Mouse (Mus musculus): ENCODE data around the gene Kif19a.

Kif19a gene

DNA sequence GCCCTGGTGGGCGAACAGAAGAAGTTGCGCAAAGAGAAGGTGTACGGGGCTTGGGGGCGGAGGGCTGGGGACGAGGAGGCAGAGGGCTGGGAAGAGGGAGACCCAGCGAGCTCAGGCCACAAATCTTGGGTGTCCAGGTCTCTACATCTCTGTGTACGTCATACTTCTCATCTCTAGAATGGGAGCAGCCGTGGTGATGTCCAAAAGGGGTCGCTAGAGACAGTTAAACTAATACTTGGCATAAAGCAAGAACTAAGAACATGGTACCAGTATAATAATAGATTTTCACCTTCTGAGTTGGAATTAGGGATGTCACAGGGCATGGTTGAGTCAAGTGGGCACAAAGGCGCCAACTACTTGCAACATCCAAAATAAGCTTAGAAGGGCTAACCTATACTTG, 20.7 kb downstream of the Kif19a start:
- no peak for DNase-seq (ENCODE audit: low read depth)

GRCm38 (mm10) chr11:114786326-114786725, 21.1 kb downstream of the Kif19a start:
- no peak for DNase-seq (ENCODE audit: low read depth)

DNA sequence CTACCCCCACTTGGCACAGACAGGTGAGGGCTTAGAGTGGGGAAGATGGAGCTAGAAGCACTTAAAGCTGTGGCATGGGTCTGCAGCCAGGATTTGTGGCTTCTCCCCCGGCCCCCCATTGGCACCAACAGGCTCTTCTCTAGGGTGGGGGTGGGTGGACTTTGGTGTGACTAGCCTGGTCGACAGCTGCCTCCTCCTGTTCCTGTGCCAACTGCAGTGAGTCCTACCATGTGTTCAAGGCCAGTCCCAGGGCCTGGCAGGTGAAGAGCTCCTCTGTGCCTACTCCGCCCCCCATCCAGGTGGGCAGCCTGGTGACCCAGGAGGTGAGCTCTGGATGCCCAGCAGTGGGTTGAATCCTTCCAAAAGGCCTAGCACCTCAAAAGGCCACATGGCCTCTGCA, 22.4 kb downstream of the Kif19a start:
- no peak for DNase-seq (ENCODE audit: low read depth)

DNA sequence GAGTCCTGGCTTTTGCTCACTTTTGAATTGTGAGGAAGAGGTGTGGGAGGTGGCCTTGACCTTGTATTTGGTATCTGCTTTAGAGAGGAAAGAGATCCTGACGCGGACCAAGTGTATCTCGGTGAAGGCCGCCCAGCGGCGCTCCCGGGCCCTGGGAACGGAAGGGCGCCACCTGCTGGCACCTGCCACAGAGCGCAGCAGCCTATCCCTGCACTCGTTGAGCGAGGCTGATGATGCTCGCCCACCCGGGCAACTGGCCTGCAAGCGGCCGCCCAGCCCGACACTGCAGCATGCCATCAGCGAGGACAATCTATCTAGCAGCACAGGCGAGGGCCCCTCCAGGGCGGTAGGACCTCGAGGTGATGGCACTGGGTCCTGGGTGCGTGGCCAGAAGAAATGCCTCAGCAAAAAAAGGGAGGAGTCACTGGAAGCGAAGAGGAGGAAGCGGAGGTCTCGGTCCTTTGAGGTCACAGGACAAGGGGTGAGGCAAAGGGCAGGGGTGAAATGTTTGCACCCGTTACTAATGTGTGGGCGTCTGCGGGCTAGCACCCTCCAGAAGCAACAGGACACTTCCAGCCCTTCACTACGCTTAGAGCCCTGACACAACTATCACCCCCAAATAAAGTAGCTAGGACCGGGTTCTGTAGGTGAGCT, 24.0 kb downstream of the Kif19a start:
- peak; percentile 70 for DNase-seq (ENCODE audit: low read depth)

DNA sequence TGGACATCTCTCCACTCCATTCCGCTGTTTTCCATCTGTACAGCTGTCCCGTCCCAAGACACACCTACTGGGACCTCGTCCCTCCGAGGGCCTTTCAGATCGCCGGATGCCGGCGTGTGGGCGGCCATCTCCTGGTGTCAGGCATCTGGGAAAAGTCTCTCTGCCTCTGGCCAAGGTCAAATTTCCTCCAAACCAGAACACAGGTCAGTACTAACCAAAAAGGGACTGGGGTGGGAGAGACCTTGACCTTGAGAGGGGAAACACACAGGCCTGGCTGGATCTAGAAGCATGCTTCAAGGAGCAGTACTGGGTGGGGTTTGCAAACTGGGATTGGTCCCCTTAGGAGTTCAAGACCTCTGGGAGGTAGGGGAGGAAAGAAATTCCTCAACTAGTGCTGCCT, 24.5 kb downstream of the Kif19a start:
- no peak for DNase-seq (ENCODE audit: low read depth)

- no peak for DNase-seq (ENCODE audit: low read depth)
Measured at GRCm38 (mm10) chr11:114790171-114790570, 25.0 kb downstream of the Kif19a start.

DNA sequence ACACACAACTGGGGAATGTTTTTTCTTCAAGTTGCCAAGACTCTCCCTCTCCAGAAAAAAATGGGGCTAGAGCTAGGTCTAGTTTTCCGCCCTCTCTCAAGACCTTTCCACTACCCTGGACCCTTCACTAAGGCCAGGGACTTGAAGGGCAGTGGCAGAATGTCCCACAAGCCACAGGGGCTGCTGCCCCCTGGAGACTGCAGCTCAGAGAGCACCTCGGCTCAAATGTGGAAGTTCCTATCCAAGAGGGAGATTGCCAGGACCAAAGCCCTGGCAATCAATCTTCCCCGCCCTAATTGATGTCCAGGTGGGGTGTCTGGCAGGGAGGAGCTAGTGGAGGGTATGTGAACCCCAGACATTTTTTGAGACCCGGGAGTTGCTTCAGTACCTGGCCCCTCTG, 25.7 kb downstream of the Kif19a start:
- DNase-seq (ENCODE audit: low read depth) = no peak

DNA sequence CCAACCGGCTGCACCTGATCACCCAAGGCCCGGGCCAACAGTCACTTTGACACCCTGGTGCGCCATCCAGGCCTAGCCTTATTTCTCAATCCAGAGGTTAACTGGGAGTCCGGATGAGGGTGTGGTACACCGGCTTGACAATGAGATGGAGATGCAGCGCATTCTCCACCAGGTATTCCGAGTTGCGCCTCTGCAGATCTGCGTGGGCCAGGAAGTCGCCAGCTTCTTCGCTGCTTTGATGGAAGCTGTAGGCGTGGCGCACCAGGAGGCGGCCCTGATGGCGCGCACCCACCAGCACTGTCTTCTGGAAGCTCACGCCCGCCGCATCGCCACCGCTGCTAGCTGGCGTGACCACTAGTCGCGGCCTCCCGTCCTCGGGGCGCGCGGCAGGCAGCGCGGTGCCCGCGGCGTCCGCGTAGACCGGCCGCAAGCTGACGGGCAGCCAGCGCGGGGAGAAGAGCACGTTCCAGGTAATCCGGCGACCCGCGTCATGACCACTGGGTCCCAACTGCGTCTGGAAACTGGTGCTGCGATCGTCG, 26.2 kb downstream of the Kif19a start:
- DNase-seq (ENCODE audit: low read depth) = no peak

DNA sequence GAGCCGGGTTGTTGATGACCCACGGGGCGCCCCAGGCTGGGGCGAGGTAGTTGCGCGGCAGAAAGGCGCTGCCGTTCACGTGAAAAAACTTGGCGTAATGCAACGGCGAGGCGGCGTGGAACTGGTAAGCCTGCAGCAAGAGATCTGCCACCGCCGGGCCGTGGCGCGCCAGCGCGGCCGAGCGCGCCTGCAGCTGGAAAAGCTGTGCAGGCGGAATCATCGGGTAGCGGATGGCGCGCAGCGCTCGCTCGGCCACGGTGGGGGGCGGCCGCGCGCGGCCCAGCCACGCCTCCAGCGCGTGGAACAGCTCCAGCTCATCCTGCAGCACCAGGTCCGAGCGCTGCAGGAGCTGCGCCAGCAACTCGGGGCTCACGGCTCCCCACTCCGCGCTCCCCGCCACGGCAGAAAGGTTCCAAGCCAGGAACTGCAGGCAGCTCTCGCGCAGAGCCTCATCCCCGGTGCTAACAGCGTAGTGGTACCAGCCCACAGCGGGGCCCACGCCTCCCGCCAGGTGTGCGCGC, 26.8 kb downstream of the Kif19a start:
- no peak for DNase-seq (ENCODE audit: low read depth)

- no peak for DNase-seq (ENCODE audit: low read depth)
Measured at GRCm38 (mm10) chr11:114792931-114793494, 27.8 kb downstream of the Kif19a start.

- DNase-seq (ENCODE audit: low read depth) = no peak
Measured at GRCm38 (mm10) chr11:114793868-114794545, 28.8 kb downstream of the Kif19a start.

DNA sequence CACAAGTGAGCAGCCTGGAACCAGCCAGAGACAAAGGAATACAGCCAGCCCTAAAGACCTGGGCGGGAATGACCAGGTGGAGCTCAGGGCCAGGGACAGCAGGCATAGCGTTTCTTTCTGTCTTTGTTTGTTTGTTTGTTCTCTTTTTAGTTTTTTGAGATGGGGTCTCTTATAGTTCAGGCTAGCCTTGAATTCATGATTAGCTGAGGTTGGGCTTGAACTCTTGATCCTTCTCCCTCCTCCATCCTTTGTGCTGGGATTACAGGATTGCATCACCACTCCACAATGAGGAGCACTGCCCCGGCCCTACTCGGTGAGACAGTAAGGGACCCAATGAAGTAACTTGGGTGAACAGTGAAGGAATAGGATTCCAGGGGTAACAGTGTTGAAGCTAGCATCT, 29.5 kb downstream of the Kif19a start:
- no peak for DNase-seq (ENCODE audit: low read depth)

GRCm38 (mm10) chr11:114795231-114795746, 30.1 kb downstream of the Kif19a start:
- no peak for DNase-seq (ENCODE audit: low read depth)

DNA sequence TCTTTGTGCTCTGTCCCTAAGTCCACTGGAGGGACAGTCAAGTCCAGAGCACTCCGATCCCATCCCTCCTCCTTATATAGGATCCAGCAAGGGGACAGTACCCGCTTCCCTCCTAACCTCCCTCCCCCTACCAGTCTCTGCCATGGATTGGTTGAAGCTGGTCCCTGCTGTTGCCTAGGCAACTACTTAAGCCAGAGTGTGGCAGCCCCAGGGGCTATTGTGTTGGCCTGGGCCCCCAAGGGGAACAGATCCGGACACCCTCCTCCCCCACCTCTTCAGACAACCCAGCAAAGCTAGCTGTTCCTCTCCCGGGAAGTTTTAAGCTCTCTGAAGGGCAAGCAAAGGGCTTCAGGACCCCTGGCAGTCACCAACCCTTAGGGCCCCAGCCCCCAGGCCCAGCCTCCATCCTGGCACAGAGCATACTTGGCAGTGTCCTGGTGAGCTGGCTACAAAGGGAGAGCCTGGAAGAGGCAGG, 30.7 kb downstream of the Kif19a start, which contains the start of gene Btbd17:
Btbd17 (minus strand) TSS at position 98 of the 475 bp plus-strand sequence.
- no peak for DNase-seq (ENCODE audit: low read depth)

- no peak for DNase-seq (ENCODE audit: low read depth)
Measured at GRCm38 (mm10) chr11:114797176-114797575, 32.0 kb downstream of the Kif19a start.

GRCm38 (mm10) chr11:114797981-114798380, 32.8 kb downstream of the Kif19a start:
- no peak for DNase-seq (ENCODE audit: low read depth)

GRCm38 (mm10) chr11:114798624-114799023, 33.4 kb downstream of the Kif19a start, which contains the start of gene Gpr142:
TSS of gene Gpr142 (plus strand) at chr11:114798924.
- no peak for DNase-seq (ENCODE audit: low read depth)

GRCm38 (mm10) chr11:114801906-114802305, 36.7 kb downstream of the Kif19a start:
- DNase-seq (ENCODE audit: low read depth) = no peak

- DNase-seq (ENCODE audit: low read depth) = no peak
Measured at GRCm38 (mm10) chr11:114802540-114803267, 37.5 kb downstream of the Kif19a start.

- no peak for DNase-seq (ENCODE audit: low read depth)
Measured at GRCm38 (mm10) chr11:114803990-114804389, 38.8 kb downstream of the Kif19a start.

DNA sequence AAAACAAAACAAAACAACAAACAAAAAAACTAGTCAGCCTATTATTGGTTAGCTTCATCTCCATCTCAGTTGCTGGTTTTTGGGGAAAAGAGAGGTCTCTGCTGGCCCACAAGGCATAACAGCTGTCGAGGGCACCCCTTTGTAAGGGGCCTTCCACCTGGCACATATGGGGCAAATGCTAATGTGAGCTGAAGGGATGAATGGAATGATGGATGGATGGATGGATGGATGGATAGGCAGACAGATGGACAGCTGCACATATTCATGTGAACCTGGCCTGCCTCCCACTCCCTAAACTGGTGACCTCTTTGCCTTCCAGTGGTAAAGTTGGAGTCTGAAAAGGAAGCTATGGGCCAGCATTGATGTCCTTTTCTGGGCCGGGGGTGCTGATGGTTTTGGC, 41.8 kb downstream of the Kif19a start:
- no peak for DNase-seq (ENCODE audit: low read depth)
